Mouse (Mus musculus): Measurements from ENCODE around the gene A630023A22Rik. TPM values are rescaled to one million over a fixed set of nuclear protein-coding genes. Genes with fewer than 3 reads are reported as not detected.

Gene A630023A22Rik
- not detected in 2 replicates for polyA plus RNA-seq (2012; rRNA removed)

GRCm38 (mm10) chr14:34102601-34103000, at the start of gene A630023A22Rik:
TSS of gene A630023A22Rik (minus strand) at chr14:34102754.

GRCm38 (mm10) chr14:34152342-34152741, 49.8 kb upstream of the A630023A22Rik start, which contains the start of gene Npy4r:
TSS of gene Npy4r (minus strand) at chr14:34152489.

GRCm38 (mm10) chr14:34085731-34086130, 16.8 kb downstream of the A630023A22Rik start, which contains the start of gene Anxa8:
TSS of gene Anxa8 (plus strand) at chr14:34085981.

GRCm38 (mm10) chr14:34052516-34052915, 50.0 kb downstream of the A630023A22Rik start, which contains the start of gene Antxrl:
TSS of gene Antxrl (plus strand) at chr14:34052707.

GRCm38 (mm10) chr14:34016381-34016780, 86.2 kb downstream of the A630023A22Rik start, which contains the start of gene Gm5460:
TSS of gene Gm5460 (plus strand) at chr14:34016758.

GRCm38 (mm10) chr14:34015063-34015462, 87.5 kb downstream of the A630023A22Rik start, which contains the start of gene Gm30083:
TSS of gene Gm30083 (minus strand) at chr14:34015182.

Other genes with a start within 250 kb of the A630023A22Rik start
- 1.4 and 1.5 TPM in 2 replicates for gene Gdf10, start 179.2 kb downstream of the A630023A22Rik start, polyA plus RNA-seq (2012; rRNA removed)
- not detected in 2 replicates for gene Gdf2, start 161.7 kb downstream of the A630023A22Rik start, polyA plus RNA-seq (2012; rRNA removed)
- gene Rbp3, start 148.8 kb downstream of the A630023A22Rik start, polyA plus RNA-seq (2012; rRNA removed): not detected in 2 replicates
- not detected in 2 replicates for gene Zfp488, start 124.0 kb downstream of the A630023A22Rik start, polyA plus RNA-seq (2012; rRNA removed)
- not detected in 2 replicates for gene Gm30083, start 87.6 kb downstream of the A630023A22Rik start, polyA plus RNA-seq (2012; rRNA removed)
- gene Gm5460, start 86.0 kb downstream of the A630023A22Rik start, polyA plus RNA-seq (2012; rRNA removed): 0.03 TPM in 1 of 2 replicates, not detected in the other
- gene Antxrl, start 50.0 kb downstream of the A630023A22Rik start, polyA plus RNA-seq (2012; rRNA removed): not detected in 2 replicates
- 3.6 and 6.2 TPM in 2 replicates for gene Anxa8, start 16.8 kb downstream of the A630023A22Rik start, polyA plus RNA-seq (2012; rRNA removed)
- gene Npy4r, start 49.7 kb upstream of the A630023A22Rik start, polyA plus RNA-seq (2012; rRNA removed): 1.1 and 1.4 TPM in 2 replicates
- gene Gprin2, start 98.9 kb upstream of the A630023A22Rik start, polyA plus RNA-seq (2012; rRNA removed): 0.19 and 0.29 TPM in 2 replicates
- 1.8 and 2.5 TPM in 2 replicates for gene Syt15, start 116.8 kb upstream of the A630023A22Rik start, polyA plus RNA-seq (2012; rRNA removed)
- 0.45 and 0.47 TPM in 2 replicates for gene Shld2, start 207.7 kb upstream of the A630023A22Rik start, polyA plus RNA-seq (2012; rRNA removed)
- gene Glud1, start 208.0 kb upstream of the A630023A22Rik start, polyA plus RNA-seq (2012; rRNA removed): 30.1 and 41.1 TPM in 2 replicates